Mouse (Mus musculus) spleen, postnatal 36 days (tissue): Measurements from ENCODE around the gene Rad17.

Source experiments
- DNase-seq, 2 experiments: peaks; one replicate each; pipeline ENCODE4 v3.0.0; 2022; ENCODE audit warnings: low spot score in 2 of 2, mixed read lengths in 1 of 2

The Rad17 gene

GRCm38 (mm10) chr13:100570713-100571112, 80.1 kb downstream of the Rad17 start:
- no peak for DNase-seq

- DNase-seq: no peak
Measured at GRCm38 (mm10) chr13:100568359-100568758, 82.5 kb downstream of the Rad17 start.
